8 mouse cellular contexts compared by ENCODE assay signal in the genomic region with DNA sequence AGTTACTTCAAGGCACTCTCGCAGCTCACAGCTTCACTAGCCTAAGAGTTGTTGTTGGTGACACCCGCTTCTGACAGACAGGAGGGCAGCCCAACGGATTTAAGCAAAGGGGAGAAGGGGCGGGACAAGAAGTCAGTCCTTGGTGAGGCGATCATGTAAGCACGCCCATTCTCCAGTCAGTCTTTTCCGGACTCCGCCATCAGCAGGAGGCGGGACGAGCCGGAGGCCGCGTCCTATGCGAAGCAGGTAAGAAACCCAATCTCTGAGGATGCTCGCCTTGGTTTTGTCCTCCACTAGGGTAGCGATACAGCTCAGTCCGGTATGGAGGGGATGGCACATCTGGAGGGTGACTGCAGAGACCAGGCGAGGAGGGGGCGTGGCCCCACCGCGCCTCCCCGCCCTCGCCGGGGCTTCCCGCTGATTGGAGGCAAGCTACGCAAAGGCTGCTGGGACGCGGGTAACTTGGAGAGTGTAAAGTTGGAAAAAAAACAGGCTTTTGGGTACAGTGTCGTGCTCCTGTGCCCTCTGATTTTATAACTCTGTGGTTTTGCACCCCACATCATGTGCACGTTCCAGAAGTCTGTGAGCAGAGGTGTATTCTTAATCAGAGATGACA. TPM values are rescaled to one million over a fixed set of nuclear protein-coding genes. Genes with fewer than 3 reads are reported as not detected.
DNase-seq lines count a peak whose midpoint lies in the region; ATAC-seq lines count a peak whose summit lies in the region.

A gene (plus strand): TSS at position 139 of the 616 bp plus-strand sequence.
A gene (minus strand): TSS at position 397 of the 616 bp plus-strand sequence.

- no peaks in the 10 kb centered on the region for H3K36me3 ChIP-seq in embryonic facial prominence, embryonic 12.5 days
- H3K36me3 ChIP-seq in limb, embryonic 13.5 days = no peaks in the 10 kb centered on the region
- H3K36me3 ChIP-seq in midbrain, embryonic 16.5 days (ENCODE audit: control insufficient read depth, insufficient read depth, low read length) = no peaks in the 10 kb centered on the region

- WGBS in embryonic facial prominence, embryonic 12.5 days = 0% methylated on average over 30 of the region's 30 CpGs
- under 1% methylated on average over 29 of the region's 30 CpGs for WGBS in limb, embryonic 13.5 days
- WGBS in midbrain, embryonic 16.5 days = under 1% methylated on average over 30 of the region's 30 CpGs

- peak within 1 kb of the TSS; percentile 81 for H3K4me2 ChIP-seq in embryonic facial prominence, embryonic 12.5 days (replicated peaks)
- H3K4me2 ChIP-seq in limb, embryonic 13.5 days (replicated peaks) = peak within 1 kb of the TSS; percentile 92
- peak within 1 kb of the TSS; percentile 98 for H3K4me2 ChIP-seq in midbrain, embryonic 16.5 days (ENCODE audit: low read length)

- H3K9me3 ChIP-seq in embryonic facial prominence, embryonic 12.5 days = no peaks in the 10 kb centered on the region
- no peaks in the 10 kb centered on the region for H3K9me3 ChIP-seq in limb, embryonic 13.5 days
- no peaks in the 10 kb centered on the region for H3K9me3 ChIP-seq in midbrain, embryonic 16.5 days (replicated peaks; ENCODE audit: control insufficient read depth, low read length, poor library complexity, severe bottlenecking)

- peak; percentile 98 for DNase-seq in 3134 (ENCODE audit: extremely low read depth, insufficient read length, low spot score)
- DNase-seq in adrenal gland, postnatal 25 days = peak; percentile 82
- DNase-seq in heart, adult 11 months = peak; percentile 100
- DNase-seq in kidney, adult 18-20 months = peak; percentile 93
- peak; percentile 91 to 93 for DNase-seq in spleen, postnatal 10 days (ENCODE audit: low spot score in 2 of 2)

- peak; percentile 98 for ATAC-seq in embryonic facial prominence, embryonic 12.5 days (ENCODE audit: insufficient number of reproducible peaks, insufficient read depth, low FRiP score, low TSS enrichment)
- ATAC-seq in limb, embryonic 13.5 days (ENCODE audit: low FRiP score, low read depth) = peak; percentile 98
- peak; percentile 99 for ATAC-seq in midbrain, embryonic 16.5 days

- peak within 1 kb of the TSS; percentile 52 for H3K4me3 ChIP-seq in embryonic facial prominence, embryonic 12.5 days
- H3K4me3 ChIP-seq in limb, embryonic 13.5 days = peak within 1 kb of the TSS; percentile 51
- H3K4me3 ChIP-seq in midbrain, embryonic 16.5 days (ENCODE audit: low read depth, low read length) = peak within 1 kb of the TSS; percentile 67

- peak within 1 kb of the TSS; percentile 86 for H3K27ac ChIP-seq in embryonic facial prominence, embryonic 12.5 days
- peak within 1 kb of the TSS; percentile 81 for H3K27ac ChIP-seq in limb, embryonic 13.5 days
- H3K27ac ChIP-seq in midbrain, embryonic 16.5 days (ENCODE audit: low read length) = peak within 1 kb of the TSS; percentile 90

- peaks cover 10% of the 10 kb centered on the region; the same call in 1 of the 2 replicates for H3K4me1 ChIP-seq in embryonic facial prominence, embryonic 12.5 days
- H3K4me1 ChIP-seq in limb, embryonic 13.5 days = peaks cover 14% of the 10 kb centered on the region
- H3K4me1 ChIP-seq in midbrain, embryonic 16.5 days (ENCODE audit: control insufficient read depth, insufficient read depth, low read length) = peaks cover 11% of the 10 kb centered on the region

- peak within 1 kb of the TSS; percentile 60 for H3K9ac ChIP-seq in embryonic facial prominence, embryonic 12.5 days
- peak within 1 kb of the TSS; percentile 81 for H3K9ac ChIP-seq in limb, embryonic 13.5 days
- H3K9ac ChIP-seq in midbrain, embryonic 16.5 days (ENCODE audit: low read depth, low read length) = peak within 1 kb of the TSS; percentile 77

- H3K27me3 ChIP-seq in embryonic facial prominence, embryonic 12.5 days = no peaks in the 10 kb centered on the region
- H3K27me3 ChIP-seq in limb, embryonic 13.5 days = no peaks in the 10 kb centered on the region
- no peaks in the 10 kb centered on the region for H3K27me3 ChIP-seq in midbrain, embryonic 16.5 days (ENCODE audit: control insufficient read depth, insufficient read depth, low read depth, low read length)

RNA-seq across cellular contexts. Expression of the first gene that starts in this region (rescaled TPM):
- total RNA-seq in adrenal gland, postnatal 25 days (2021) = 65.9 and 70.8 TPM in 2 replicates
- 25.3 and 28.5 TPM in 2 replicates for polyA plus RNA-seq in embryonic facial prominence, embryonic 12.5 days (2016; fragmentation: Nextera tagmentation; extraction: Ambion mirVana)
- polyA plus RNA-seq in limb, embryonic 13.5 days (2015; fragmentation: Nextera tagmentation; extraction: Ambion mirVana) = 30.4 and 33.1 TPM in 2 replicates
- 15.0 and 17.2 TPM in 2 replicates for polyA plus RNA-seq in midbrain, embryonic 16.5 days (2015; fragmentation: Nextera tagmentation; extraction: Ambion mirVana)

RNA-seq across cellular contexts. Expression of the second gene that starts in this region (rescaled TPM):
- total RNA-seq in adrenal gland, postnatal 25 days (2021) = 53.2 and 69.0 TPM in 2 replicates
- 10.6 and 13.8 TPM in 2 replicates for polyA plus RNA-seq in embryonic facial prominence, embryonic 12.5 days (2016; fragmentation: Nextera tagmentation; extraction: Ambion mirVana)
- 15.3 and 15.7 TPM in 2 replicates for polyA plus RNA-seq in limb, embryonic 13.5 days (2015; fragmentation: Nextera tagmentation; extraction: Ambion mirVana)
- 8.6 and 10.6 TPM in 2 replicates for polyA plus RNA-seq in midbrain, embryonic 16.5 days (2015; fragmentation: Nextera tagmentation; extraction: Ambion mirVana)

Comparison
In these comparisons a context has a peak if more than half of its experiments do, and no peak if none do; other contexts are left out.
1. Peak in every context shown above with its lines: DNase-seq, ATAC-seq, H3K4me3 ChIP-seq and H3K27ac ChIP-seq.